Mouse (Mus musculus): ENCODE results near the gene Unc119. TPM values are rescaled to one million over a fixed set of nuclear protein-coding genes. Genes with fewer than 3 reads are reported as not detected.
A peak's percentile ranks its signal among the peaks of the same experiment; 100 is the strongest.

Unc119 gene
- polyA plus RNA-seq, 1 experiment from 2014 or later, result 55.0 TPM

GRCm38 (mm10) chr11:78344328-78344889 is 1.1 kb downstream of the Unc119 start:
- ATAC-seq (no peak), DNase-seq (ENCODE audit: low read depth, low spot score) (no peak)
- ChIA-PET POLR2A (interaction anchor here (0.7 to 1.1 kb wide), 2 partner anchors 13 to 1498 kb away, joined by 3 to 4 read pairs; no protein-coding TSS in a partner anchor), CTCF (interaction anchor here (0.6 to 2.0 kb wide), 5 partner anchors 11 to 82 kb away, joined by 3 to 5 read pairs (median 3); no protein-coding TSS in a partner anchor)
- H3K27me3 ChIP-seq, result no peaks in the 10 kb centered on the region
- in situ Hi-C loops (cut with MboI; ENCODE audit: low pct_unique_long_range_greater_than_20kb), result no loop called here
- TF ChIP-seq CTCF (IDR thresholded peaks at IDR 0.05), result no peak

GRCm38 (mm10) chr11:78344890-78345715 is 1.8 kb downstream of the Unc119 start:
- DNase-seq (ENCODE audit: low read depth, low spot score) (no peak), ATAC-seq (no peak)
- TF ChIP-seq CTCF (IDR thresholded peaks at IDR 0.05), result no peak
- CTCF ChIA-PET, result interaction anchor here (0.6 to 2.0 kb wide), 6 partner anchors 10 to 108 kb away, joined by 3 to 5 read pairs (median 3); no protein-coding TSS in a partner anchor
- in situ Hi-C loops (cut with MboI; ENCODE audit: low pct_unique_long_range_greater_than_20kb), result no loop called here
- no peaks in the 10 kb centered on the region for H3K27me3 ChIP-seq
- POLR2A ChIA-PET, result interaction anchor here (1.1 kb wide), 1 partner anchor 13 kb away, joined by 3 read pairs; no protein-coding TSS in a partner anchor

GRCm38 (mm10) chr11:78345801-78346200 is 2.5 kb downstream of the Unc119 start:
- POLR2A ChIA-PET, result interaction anchor here (1.0 to 1.8 kb wide), 2 partner anchors 12 to 83 kb away, joined by 3 to 6 read pairs; no protein-coding TSS in a partner anchor
- no peaks in the 10 kb centered on the region for H3K27me3 ChIP-seq
- in situ Hi-C loops (cut with MboI; ENCODE audit: low pct_unique_long_range_greater_than_20kb), result no loop called here
- TF ChIP-seq CTCF (IDR thresholded peaks at IDR 0.05), result no peak
- DNase-seq (ENCODE audit: low read depth, low spot score), result no peak
- CTCF ChIA-PET, result interaction anchor here (1.5 to 2.0 kb wide), 2 partner anchors 10 to 107 kb away, joined by 4 to 5 read pairs; no protein-coding TSS in a partner anchor
- no peak for ATAC-seq

- DNase-seq (ENCODE audit: low read depth, low spot score) (no peak), ATAC-seq (no peak)
- CTCF ChIA-PET, result interaction anchor here (1.4 to 2.0 kb wide), 3 partner anchors 9 to 107 kb away, joined by 4 to 5 read pairs (median 4); no protein-coding TSS in a partner anchor
- POLR2A ChIA-PET, result interaction anchor here (0.6 to 1.8 kb wide), 3 partner anchors 13 to 845 kb away, joined by 3 to 6 read pairs (median 6); no protein-coding TSS in a partner anchor
- no peak for TF ChIP-seq CTCF (IDR thresholded peaks at IDR 0.05)
- in situ Hi-C loops (cut with MboI; ENCODE audit: low pct_unique_long_range_greater_than_20kb), result no loop called here
- no peaks in the 10 kb centered on the region for H3K27me3 ChIP-seq
Measured at GRCm38 (mm10) chr11:78346326-78347069, 3.2 kb downstream of the Unc119 start.

GRCm38 (mm10) chr11:78347070-78347754 is 3.9 kb downstream of the Unc119 start:
- ChIA-PET POLR2A (interaction anchor here (0.6 to 1.8 kb wide), 3 partner anchors 14 to 845 kb away, joined by 3 to 6 read pairs (median 6); no protein-coding TSS in a partner anchor), CTCF (interaction anchor here (0.9 to 1.4 kb wide), 3 partner anchors 50 to 61 kb away, joined by 3 to 4 read pairs (median 4); no protein-coding TSS in a partner anchor)
- ATAC-seq (no peak), DNase-seq (ENCODE audit: low read depth, low spot score) (no peak)
- in situ Hi-C loops (cut with MboI; ENCODE audit: low pct_unique_long_range_greater_than_20kb), result no loop called here
- TF ChIP-seq CTCF (IDR thresholded peaks at IDR 0.05), result peak; percentile 93
- no peaks in the 10 kb centered on the region for H3K27me3 ChIP-seq

GRCm38 (mm10) chr11:78347908-78348307 is 4.6 kb downstream of the Unc119 start:
- ATAC-seq, result no peak
- in situ Hi-C loops (cut with MboI; ENCODE audit: low pct_unique_long_range_greater_than_20kb), result no loop called here
- POLR2A ChIA-PET, result no interaction called here
- CTCF ChIA-PET, result interaction anchor here (0.9 to 1.2 kb wide), 2 partner anchors 50 to 61 kb away, joined by 3 to 4 read pairs; no protein-coding TSS in a partner anchor
- no peak for TF ChIP-seq CTCF (IDR thresholded peaks at IDR 0.05)
- DNase-seq (ENCODE audit: low read depth, low spot score), result no peak
- H3K27me3 ChIP-seq, result no peaks in the 10 kb centered on the region

- no peaks in the 10 kb centered on the region for H3K27me3 ChIP-seq
- TF ChIP-seq CTCF (IDR thresholded peaks at IDR 0.05), result no peak
- no peak for ATAC-seq
- POLR2A ChIA-PET, result no interaction called here
- in situ Hi-C loops (cut with MboI; ENCODE audit: low pct_unique_long_range_greater_than_20kb), result no loop called here
- CTCF ChIA-PET, result interaction anchor here (0.9 to 1.2 kb wide), 2 partner anchors 49 to 62 kb away, joined by 3 to 4 read pairs; no protein-coding TSS in a partner anchor
- no peak for DNase-seq (ENCODE audit: low read depth, low spot score)
Measured at GRCm38 (mm10) chr11:78348474-78348873, 5.2 kb downstream of the Unc119 start.

- CTCF ChIA-PET, result interaction anchor here (0.8 to 18.5 kb wide), 3 partner anchors 9 to 46 kb away, joined by 3 to 473 read pairs (median 4); no protein-coding TSS in a partner anchor
Measured at GRCm38 (mm10) chr11:78349441-78350358, 6.4 kb downstream of the Unc119 start.

More at GRCm38 (mm10) chr11:78349441-78350358, 6.4 kb downstream of the Unc119 start:
- H3K27me3 ChIP-seq, result no peaks in the 10 kb centered on the region
- ATAC-seq (no peak), DNase-seq (ENCODE audit: low read depth, low spot score) (no peak)
- POLR2A ChIA-PET, result no interaction called here
- no peak for TF ChIP-seq CTCF (IDR thresholded peaks at IDR 0.05)
- in situ Hi-C loops (cut with MboI; ENCODE audit: low pct_unique_long_range_greater_than_20kb), result no loop called here
